Mouse (Mus musculus): Measurements from ENCODE around the gene Nmrk2.
A peak's percentile ranks its signal among the peaks of the same experiment; 100 is the strongest.

The Nmrk2 gene

GRCm38 (mm10) chr10:81161602-81162317, 40.1 kb downstream of the Nmrk2 start:
- peak; percentile 71 for DNase-seq

GRCm38 (mm10) chr10:81154736-81155135, 47.1 kb downstream of the Nmrk2 start:
- no peak for DNase-seq

- DNase-seq = no peak
These were observed 47.5 kb downstream of the Nmrk2 start for GRCm38 (mm10) chr10:81154313-81154712.

GRCm38 (mm10) chr10:81152609-81153008, 49.2 kb downstream of the Nmrk2 start:
- no peak for DNase-seq

GRCm38 (mm10) chr10:81151261-81151660, 50.6 kb downstream of the Nmrk2 start:
- no peak for DNase-seq

Data from kidney, postnatal 14 days (tissue).